Mouse (Mus musculus) liver, embryonic 13.5 days (tissue): ENCODE measurements around the gene Hist2h2ac. TPM values are rescaled to one million over a fixed set of nuclear protein-coding genes. Genes with fewer than 3 reads are reported as not detected.
"Not testable (repeated sequence)": the region's sequence is repeated elsewhere in the genome, so short reads cannot be mapped to it uniquely, and the experiment has no call there.

Source experiments
- ATAC-seq: fragments of 200-750 bp; cut with Nextera tagmentation; 2 replicates; pipeline ENCODE4 v1.8.0; 2017; ENCODE audit warnings: low read depth, mild to moderate bottlenecking, moderate number of reproducible peaks, moderate library complexity
- DNase-seq: peaks from one replicate; pipeline ENCODE4 v3.0.0; 2022
- H3K27ac ChIP-seq: fragments of 300-500 bp; sonication (generic); 2 replicates; pipeline ENCODE4 v1.5.1; 2015; ENCODE audit warnings: moderate library complexity, mild to moderate bottlenecking, inconsistent platforms
- H3K27me3 ChIP-seq: fragments of 300-500 bp; sonication (generic); 2 replicates; pipeline ENCODE4 v1.6.1; 2015; ENCODE audit warnings: mild to moderate bottlenecking, inconsistent platforms
- H3K36me3 ChIP-seq: fragments of 300-500 bp; sonication (generic); 2 replicates; pipeline ENCODE4 v1.6.1; 2015; ENCODE audit warnings: mild to moderate bottlenecking, inconsistent platforms
- H3K4me1 ChIP-seq: fragments of 300-500 bp; sonication (generic); replicated peaks from 2 replicates; pipeline ENCODE4 v1.6.1; 2015; ENCODE audit warnings: inconsistent platforms
- H3K4me2 ChIP-seq: fragments of 300-500 bp; sonication (generic); 2 replicates; pipeline ENCODE4 v1.6.1; 2015; ENCODE audit warnings: inconsistent platforms, mild to moderate bottlenecking, moderate library complexity
- H3K4me3 ChIP-seq: fragments of 300-500 bp; sonication (generic); replicated peaks from 2 replicates; pipeline ENCODE4 v1.5.1; 2015; ENCODE audit warnings: mild to moderate bottlenecking, inconsistent platforms
- H3K9ac ChIP-seq: fragments of 300-500 bp; sonication (generic); 2 replicates; pipeline ENCODE4 v1.6.1; 2015; ENCODE audit warnings: mild to moderate bottlenecking, inconsistent platforms
- H3K9me3 ChIP-seq: fragments of 300-500 bp; sonication (generic); replicated peaks from 2 replicates; pipeline ENCODE4 v1.6.1; 2016; ENCODE audit warnings: inconsistent platforms
- WGBS: fragments of 180-500 bp; shearing (Covaris S2); methylation state at CpG from one replicate; pipeline ENCODE4 v1.1.7; 2015; ENCODE audit not compliant: insufficient replicate concordance; 5-methylcytosine and 5-hydroxymethylcytosine counted together
- polyA plus RNA-seq: library from polyadenylated mRNA; unstranded; fragments of >200 nt; fragmentation: Nextera tagmentation; extraction: Ambion mirVana; gene quantifications from 2 replicates; pipeline ENCODE4 v1.2.1, GENCODE M21; 2015

Gene Hist2h2ac
- polyA plus RNA-seq, result 12.9 and 19.8 TPM in 2 replicates

GRCm38 (mm10) chr3:96220765-96221639 is at the start of gene Hist2h2ac, which contains the start of gene Hist2h2be:
TSS of gene Hist2h2ac (minus strand) at chr3:96220880.
TSS of gene Hist2h2be (plus strand) at chr3:96221119.
- H3K27ac ChIP-seq, result peak within 1 kb of the TSS; percentile 100
- no peaks in the 10 kb centered on the region for H3K27me3 ChIP-seq
- ATAC-seq (peak; percentile 91), DNase-seq (peak; percentile 91)
- H3K9ac ChIP-seq, result peak within 1 kb of the TSS; percentile 95
- H3K9me3 ChIP-seq, result no peaks in the 10 kb centered on the region
- no peaks in the 10 kb centered on the region for H3K36me3 ChIP-seq
- peaks cover 63% of the 10 kb centered on the region for H3K4me1 ChIP-seq
- H3K4me2 ChIP-seq, result peak within 1 kb of the TSS; percentile 92
- H3K4me3 ChIP-seq, result peak within 1 kb of the TSS; percentile 72
- under 1% methylated on average over 43 of the region's 43 CpGs for WGBS

DNA sequence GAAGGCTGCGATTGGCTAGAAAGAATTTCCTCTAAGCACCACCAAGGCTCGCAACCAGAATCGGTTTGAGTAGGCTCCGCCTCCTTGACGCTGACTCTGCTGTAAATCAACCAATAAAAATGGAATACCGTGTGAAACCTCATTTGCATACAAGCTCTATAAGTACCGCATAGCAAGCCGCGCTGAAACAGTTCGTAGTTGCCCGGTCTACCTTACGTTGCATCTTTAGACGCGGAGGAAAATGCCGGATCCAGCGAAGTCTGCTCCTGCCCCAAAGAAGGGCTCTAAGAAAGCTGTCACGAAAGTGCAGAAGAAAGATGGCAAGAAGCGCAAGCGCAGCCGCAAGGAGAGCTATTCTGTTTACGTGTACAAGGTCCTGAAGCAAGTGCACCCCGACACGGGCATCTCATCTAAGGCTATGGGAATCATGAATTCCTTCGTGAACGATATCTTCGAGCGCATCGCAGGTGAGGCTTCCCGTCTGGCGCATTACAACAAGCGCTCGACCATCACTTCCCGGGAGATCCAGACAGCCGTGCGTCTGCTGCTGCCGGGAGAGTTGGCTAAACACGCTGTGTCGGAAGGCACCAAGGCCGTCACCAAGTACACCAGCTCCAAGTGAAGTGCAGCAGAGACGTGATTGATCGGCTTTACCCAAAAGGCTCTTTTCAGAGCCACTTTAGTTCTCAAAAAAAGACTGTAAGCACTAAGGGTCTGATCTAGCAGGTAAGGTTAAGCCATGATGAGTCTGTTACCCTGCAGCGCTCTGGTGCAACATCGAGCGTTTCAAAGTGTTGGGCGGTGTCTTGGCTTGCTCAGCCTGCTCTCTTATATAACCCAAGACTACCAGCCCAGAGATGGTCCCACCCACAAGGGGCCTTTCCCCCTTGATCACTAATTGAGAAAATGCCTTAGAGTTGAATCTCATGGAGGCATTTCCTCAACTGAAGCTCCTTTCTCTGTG is 49.1 kb upstream of the Hist2h2ac start, which contains the start of gene Hist2h2bb:
TSS of gene Hist2h2bb (plus strand) at position 242 of the 964 bp plus-strand sequence.
- WGBS, result under 1% methylated on average over 45 of the region's 45 CpGs
- H3K27ac ChIP-seq, result peak within 1 kb of the TSS; percentile 100
- peak; percentile 85 for ATAC-seq

DNA sequence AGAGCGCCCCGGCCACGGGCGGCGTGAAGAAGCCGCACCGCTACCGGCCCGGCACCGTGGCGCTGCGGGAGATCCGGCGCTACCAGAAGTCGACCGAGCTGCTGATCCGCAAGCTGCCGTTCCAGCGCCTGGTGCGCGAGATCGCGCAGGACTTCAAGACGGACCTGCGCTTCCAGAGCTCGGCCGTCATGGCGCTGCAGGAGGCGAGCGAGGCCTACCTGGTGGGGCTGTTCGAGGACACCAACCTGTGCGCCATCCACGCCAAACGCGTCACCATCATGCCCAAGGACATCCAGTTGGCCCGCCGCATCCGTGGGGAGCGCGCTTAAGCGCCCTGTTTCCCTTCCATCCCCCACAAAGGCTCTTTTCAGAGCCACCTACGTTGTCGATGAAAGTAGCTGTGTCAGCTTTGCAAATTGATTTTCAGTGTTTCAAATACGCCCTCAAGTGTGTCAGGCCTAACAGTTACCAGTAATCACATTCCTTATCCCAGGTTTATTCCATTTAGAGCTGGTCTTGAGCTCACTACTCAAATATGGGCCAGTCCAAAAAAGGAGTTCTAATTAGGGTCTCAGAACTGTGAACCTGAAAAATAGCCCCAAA is 48.2 kb upstream of the Hist2h2ac start:
- H3K27me3 ChIP-seq, H3K9me3 ChIP-seq, DNase-seq, H3K36me3 ChIP-seq: not testable (repeated sequence)
- 0% methylated on average over 9 of the region's 44 CpGs for WGBS
- Histone ChIP-seq H3K4me3 (peak overlapping the region; percentile 59), H3K4me1 (peaks cover 52% of the 10 kb centered on the region), H3K9ac (peak overlapping the region; percentile 84), H3K27ac (peak overlapping the region; percentile 100), H3K4me2 (peak overlapping the region; percentile 68)
- ATAC-seq, result peak; percentile 37

More for the DNA sequence above, 49.1 kb upstream of the Hist2h2ac start, which contains the start of gene Hist2h2bb:
- Histone ChIP-seq H3K36me3 (no peaks in the 10 kb centered on the region), H3K4me2 (peak within 1 kb of the TSS; percentile 82), H3K4me3 (peak within 1 kb of the TSS; percentile 66), H3K9ac (peak within 1 kb of the TSS; percentile 92), H3K9me3 (no peaks in the 10 kb centered on the region), H3K27me3 (peaks cover 5% of the 10 kb centered on the region; the same call in 1 of the 2 replicates), H3K4me1 (peaks cover 45% of the 10 kb centered on the region)
- DNase-seq, result peak; percentile 90

DNA sequence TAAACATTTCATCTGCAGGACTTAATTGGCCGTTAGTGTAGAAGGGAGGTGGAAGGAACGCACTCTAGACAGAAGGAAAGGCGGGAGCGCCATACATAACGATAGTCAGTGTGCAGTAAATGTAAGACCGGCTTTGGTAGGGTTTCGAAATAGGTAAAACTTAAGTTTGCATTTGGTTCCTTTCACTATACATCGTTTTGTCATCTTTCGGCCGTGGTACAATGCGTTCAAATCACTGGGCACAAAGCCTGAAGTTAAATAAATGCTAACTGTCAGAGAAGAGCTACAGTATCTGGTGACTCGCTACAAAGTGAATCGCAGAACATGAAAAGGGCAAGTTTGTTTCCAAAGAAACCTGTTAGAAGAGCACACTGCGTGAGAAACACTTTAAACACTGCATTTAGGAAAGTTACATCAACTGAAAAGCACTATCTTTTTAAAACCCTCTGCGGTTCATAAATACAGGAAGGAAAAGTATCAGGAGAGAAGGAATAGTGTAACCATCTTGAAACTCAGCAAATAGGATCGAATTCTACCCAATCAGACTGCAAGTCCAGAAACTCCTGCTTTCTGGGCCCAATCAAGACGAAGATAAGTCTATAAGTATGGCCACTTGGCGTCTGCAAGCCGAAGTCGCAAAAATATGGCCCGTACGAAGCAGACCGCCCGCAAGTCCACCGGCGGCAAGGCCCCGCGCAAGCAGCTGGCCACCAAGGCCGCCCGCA is 47.5 kb upstream of the Hist2h2ac start, which contains the start of gene Hist2h3b:
TSS of gene Hist2h3b (plus strand) at position 604 of the 725 bp plus-strand sequence.
- H3K4me2 ChIP-seq, result peak within 1 kb of the TSS; percentile 68
- H3K9ac ChIP-seq, result peak within 1 kb of the TSS; percentile 84
- H3K27me3 ChIP-seq, result no peaks in the 10 kb centered on the region
- H3K4me3 ChIP-seq, result peak within 1 kb of the TSS; percentile 59
- WGBS, result 22% methylated on average over 29 of the region's 30 CpGs
- no peaks in the 10 kb centered on the region for H3K36me3 ChIP-seq
- no peaks in the 10 kb centered on the region for H3K9me3 ChIP-seq
- DNase-seq, result peak; percentile 82
- peak within 1 kb of the TSS; percentile 100 for H3K27ac ChIP-seq
- H3K4me1 ChIP-seq, result peaks cover 51% of the 10 kb centered on the region
- peak; percentile 44 for ATAC-seq

DNA sequence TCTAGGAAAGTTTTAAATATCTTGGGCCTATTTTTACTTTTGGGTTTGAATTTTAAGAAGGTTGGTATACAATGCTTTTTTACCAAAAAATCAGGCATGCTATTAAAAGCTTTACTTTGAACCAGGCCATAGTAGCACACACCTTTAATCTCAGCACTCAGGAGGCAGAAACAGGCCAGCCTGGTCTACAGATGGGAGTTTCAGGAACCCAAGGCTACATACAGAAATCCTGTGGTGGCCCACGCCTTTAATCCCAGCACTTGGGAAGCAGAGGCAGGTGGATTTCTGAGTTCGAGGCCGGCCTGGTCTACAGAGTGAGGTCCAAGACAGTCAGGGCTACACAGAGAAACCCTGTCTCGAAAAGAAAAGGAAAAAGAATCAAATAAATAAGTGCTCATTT is 46.9 kb upstream of the Hist2h2ac start:
- Histone ChIP-seq H3K4me1 (peaks cover 51% of the 10 kb centered on the region), H3K4me2 (peak overlapping the region; percentile 64), H3K9ac (peak overlapping the region; percentile 66), H3K4me3 (no peak overlapping the region; the same call in 1 of the 2 replicates), H3K27ac (peak overlapping the region; percentile 92), H3K36me3 (no peaks in the 10 kb centered on the region), H3K9me3 (no peaks in the 10 kb centered on the region), H3K27me3 (no peaks in the 10 kb centered on the region)
- DNase-seq (no peak), ATAC-seq (no peak)
- 72% methylated on average over 4 of the region's 4 CpGs for WGBS

DNA sequence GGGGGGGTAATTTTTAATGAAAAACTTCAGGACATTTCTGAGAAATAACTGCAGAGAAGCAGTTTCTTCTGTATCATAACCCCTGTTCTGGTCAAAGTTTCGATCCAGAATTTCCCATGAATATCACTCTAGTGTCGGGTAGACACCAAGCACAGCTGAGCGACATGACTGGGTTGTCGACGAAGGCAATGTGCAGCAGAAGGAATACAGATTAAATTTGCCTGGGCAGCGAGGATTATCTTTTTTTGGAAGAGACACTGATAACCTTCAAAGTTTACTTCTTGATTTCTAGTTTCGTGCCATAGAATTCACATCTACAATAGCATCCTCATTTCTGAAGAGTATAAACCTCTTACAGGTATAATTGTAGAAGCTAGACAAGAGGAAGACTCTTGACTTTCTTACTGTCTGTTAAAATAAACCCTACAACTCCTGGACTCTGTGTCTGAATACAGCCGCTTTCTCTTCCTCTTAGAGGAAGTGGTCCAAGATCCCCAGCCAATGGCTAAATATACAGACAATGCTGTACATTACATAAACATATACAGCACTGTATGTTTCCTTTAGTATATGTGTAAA is 45.5 kb upstream of the Hist2h2ac start:
- no peaks in the 10 kb centered on the region for H3K27me3 ChIP-seq
- no peaks in the 10 kb centered on the region for H3K9me3 ChIP-seq
- peak overlapping the region; percentile 31 for H3K4me2 ChIP-seq
- DNase-seq, result no peak
- H3K36me3 ChIP-seq, result no peaks in the 10 kb centered on the region
- H3K4me3 ChIP-seq, result no peak overlapping the region
- no peak for ATAC-seq
- peaks cover 60% of the 10 kb centered on the region for H3K4me1 ChIP-seq
- peak overlapping the region; percentile 92 for H3K27ac ChIP-seq
- WGBS, result 35% methylated on average over 8 of the region's 8 CpGs
- H3K9ac ChIP-seq, result peak overlapping the region; percentile 64

DNA sequence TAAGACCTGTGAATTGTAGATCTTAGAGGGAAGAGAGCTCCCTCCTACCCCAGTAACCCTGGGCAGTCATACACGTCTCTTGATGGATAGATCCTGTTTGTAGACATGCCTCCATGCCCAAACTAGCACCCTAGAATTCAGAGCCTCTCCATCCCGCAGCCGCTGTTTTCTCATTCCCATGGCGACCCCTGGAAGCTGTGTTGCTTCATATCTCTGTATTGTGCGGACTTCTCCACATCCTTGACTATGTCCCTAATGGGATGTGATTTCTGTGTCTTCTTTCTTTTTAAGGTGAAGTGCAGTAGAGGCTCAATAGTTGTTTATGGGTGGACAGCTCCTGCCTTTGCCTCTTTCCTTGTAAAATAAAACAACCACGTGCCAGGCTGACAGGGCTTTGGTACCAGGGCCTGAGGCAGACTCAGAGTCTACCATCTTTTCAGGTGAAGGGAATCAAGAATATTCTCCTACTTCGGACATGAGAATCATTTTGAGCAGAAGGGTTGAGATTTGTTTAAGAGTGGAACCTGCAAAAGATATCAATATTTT is 43.8 kb upstream of the Hist2h2ac start:
- Histone ChIP-seq H3K36me3 (no peaks in the 10 kb centered on the region), H3K4me1 (peaks cover 61% of the 10 kb centered on the region)

DNA sequence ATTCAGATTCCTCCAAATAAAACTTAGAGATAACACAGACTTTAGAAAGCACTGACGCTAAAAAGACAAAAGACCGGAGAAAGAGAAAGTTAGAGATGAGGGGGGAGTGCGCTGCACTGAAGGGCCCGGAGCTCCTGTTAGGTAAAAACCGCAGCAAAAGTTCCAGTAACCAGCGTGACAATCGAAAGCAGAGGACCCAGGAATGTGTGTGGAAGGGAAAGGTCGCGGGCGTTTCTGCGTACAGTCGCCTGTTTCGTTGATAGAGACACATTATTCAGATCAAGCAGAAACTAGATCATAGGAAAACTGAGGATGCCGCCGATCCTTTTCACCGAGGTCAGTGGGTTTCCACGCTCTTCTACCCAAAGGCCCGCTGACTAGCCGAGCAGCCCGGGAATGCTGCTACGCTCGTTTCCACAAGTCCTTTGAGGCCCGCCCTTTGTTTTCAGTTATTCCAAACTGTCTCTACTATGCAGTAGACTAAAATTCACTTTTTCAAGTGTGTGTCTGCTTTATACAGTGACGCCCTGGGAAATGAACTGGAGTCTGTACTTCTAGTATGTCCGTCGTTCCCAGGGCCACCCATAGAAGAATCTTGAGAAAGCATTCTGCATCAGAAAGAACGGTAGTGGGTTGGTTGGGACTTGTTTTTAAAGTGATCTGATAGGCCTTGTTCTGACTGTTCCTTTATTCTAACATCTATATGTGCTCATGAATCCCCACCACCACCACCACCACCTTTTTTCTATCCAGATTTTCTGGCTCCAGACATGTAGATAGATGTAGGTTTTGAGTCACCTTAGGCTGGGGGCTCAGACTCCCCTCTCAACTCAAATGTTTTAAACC is 43.1 kb upstream of the Hist2h2ac start:
- H3K36me3 ChIP-seq, result no peaks in the 10 kb centered on the region
- no peak for DNase-seq
- H3K4me3 ChIP-seq, result peak overlapping the region; percentile 59
- H3K27me3 ChIP-seq, result no peaks in the 10 kb centered on the region
- peaks cover 66% of the 10 kb centered on the region for H3K4me1 ChIP-seq
- WGBS, result 5% methylated on average over 27 of the region's 27 CpGs
- peak overlapping the region; percentile 90 for H3K9ac ChIP-seq
- H3K27ac ChIP-seq, result peak overlapping the region; percentile 99
- no peak for ATAC-seq
- H3K9me3 ChIP-seq, result no peaks in the 10 kb centered on the region
- H3K4me2 ChIP-seq, result peak overlapping the region; percentile 81

More for the DNA sequence above, 43.8 kb upstream of the Hist2h2ac start:
- no peaks in the 10 kb centered on the region for H3K9me3 ChIP-seq
- H3K27ac ChIP-seq, result peak overlapping the region; percentile 99
- peak overlapping the region; percentile 81 for H3K4me2 ChIP-seq
- WGBS, result 68% methylated on average over 7 of the region's 7 CpGs
- ATAC-seq (no peak), DNase-seq (no peak)
- peak overlapping the region; percentile 59 for H3K4me3 ChIP-seq
- no peaks in the 10 kb centered on the region for H3K27me3 ChIP-seq
- peak overlapping the region; percentile 90 for H3K9ac ChIP-seq

DNA sequence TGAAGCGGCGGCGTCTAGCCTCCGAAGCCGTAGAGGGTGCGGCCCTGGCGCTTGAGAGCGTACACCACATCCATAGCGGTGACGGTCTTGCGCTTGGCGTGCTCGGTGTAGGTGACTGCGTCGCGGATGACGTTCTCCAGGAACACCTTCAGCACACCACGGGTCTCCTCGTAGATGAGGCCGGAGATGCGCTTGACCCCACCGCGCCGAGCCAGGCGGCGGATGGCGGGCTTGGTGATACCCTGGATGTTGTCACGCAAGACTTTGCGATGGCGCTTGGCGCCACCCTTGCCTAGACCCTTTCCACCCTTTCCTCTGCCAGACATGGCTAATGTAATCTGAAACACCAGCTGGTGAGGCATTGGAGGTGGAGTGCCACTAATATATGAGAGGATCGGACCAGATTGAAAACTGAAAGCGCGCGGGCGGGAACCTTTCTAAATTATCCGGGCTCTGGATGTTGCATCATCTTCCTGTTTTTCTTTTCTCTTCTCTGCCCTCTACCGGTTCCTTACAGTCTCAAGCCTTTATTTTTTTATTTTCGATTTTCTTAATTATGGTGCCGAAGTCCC is 42.4 kb upstream of the Hist2h2ac start, which contains the start of gene Hist2h4:
TSS of gene Hist2h4 (minus strand) at position 333 of the 572 bp plus-strand sequence.
- peak within 1 kb of the TSS; percentile 81 for H3K4me2 ChIP-seq
- peak; percentile 88 for ATAC-seq

More for the DNA sequence above, 42.4 kb upstream of the Hist2h2ac start, which contains the start of gene Hist2h4:
- H3K9me3 ChIP-seq, result no peaks in the 10 kb centered on the region
- peaks cover 65% of the 10 kb centered on the region for H3K4me1 ChIP-seq
- H3K27ac ChIP-seq, result peak within 1 kb of the TSS; percentile 99
- DNase-seq, result peak; percentile 95
- H3K4me3 ChIP-seq, result peak within 1 kb of the TSS; percentile 59
- no peaks in the 10 kb centered on the region for H3K27me3 ChIP-seq
- H3K36me3 ChIP-seq, result no peaks in the 10 kb centered on the region
- WGBS, result under 1% methylated on average over 40 of the region's 40 CpGs
- peak within 1 kb of the TSS; percentile 90 for H3K9ac ChIP-seq
